Mouse (Mus musculus): ENCODE measurements around the gene Plxdc1. TPM values are rescaled to one million over a fixed set of nuclear protein-coding genes. Genes with fewer than 3 reads are reported as not detected.
A peak's percentile ranks its signal among the peaks of the same experiment; 100 is the strongest.

Gene Plxdc1
- polyA plus RNA-seq, 1 experiment from 2014 or later, result 0.53 TPM

DNA sequence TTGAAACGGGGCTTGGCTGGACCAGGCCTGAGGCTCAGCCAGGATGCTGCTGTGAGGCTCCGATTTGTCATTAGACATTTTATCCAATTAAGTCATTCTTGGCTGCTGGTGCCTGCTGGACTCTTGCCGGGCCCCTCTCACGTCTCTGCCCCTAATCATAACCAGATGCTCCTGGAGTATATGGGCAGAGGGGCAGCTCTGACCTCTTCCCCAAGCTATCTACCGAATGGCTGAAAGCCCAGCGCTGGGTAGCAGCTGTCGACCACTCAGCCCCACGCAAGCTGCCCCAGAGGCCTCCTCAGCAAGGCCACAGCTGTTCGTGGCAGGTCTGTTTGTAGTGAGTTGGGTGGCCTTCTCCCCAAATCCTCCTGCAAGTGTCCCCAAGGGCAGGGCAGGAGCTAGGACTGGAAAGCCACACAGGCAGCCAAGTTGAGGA, 5.7 kb downstream of the Plxdc1 start:
- no peak overlapping the region for H3K9ac ChIP-seq
- DNase-seq, result peak; percentile 66
- no peaks in the 10 kb centered on the region for H3K9me3 ChIP-seq (ENCODE audit: low read depth, low read length)
- WGBS, result 36% methylated on average over 9 of the region's 9 CpGs
- no peak overlapping the region for H3K4me2 ChIP-seq
- peaks cover 8% of the 10 kb centered on the region for H3K27me3 ChIP-seq (ENCODE audit: insufficient read depth, low read length)
- peak overlapping the region; percentile 33; the same call in 1 of the 2 replicates for H3K27ac ChIP-seq (ENCODE audit: low read depth)
- no peaks in the 10 kb centered on the region for H3K4me1 ChIP-seq (ENCODE audit: insufficient read depth)
- H3K4me3 ChIP-seq (ENCODE audit: low read depth, low read length), result no peak overlapping the region
- H3K36me3 ChIP-seq (ENCODE audit: insufficient read depth), result no peaks in the 10 kb centered on the region
- TF ChIP-seq CTCF (IDR thresholded peaks at IDR 0.05; ENCODE audit: low read depth), result no peak
- peak; percentile 81; the same call in 1 of the 2 replicates for ATAC-seq (ENCODE audit: insufficient read depth)

GRCm38 (mm10) chr11:97979824-97980495, 6.3 kb downstream of the Plxdc1 start:
- ATAC-seq (ENCODE audit: insufficient read depth), result no peak
- no peak for DNase-seq
- no peak overlapping the region for H3K9ac ChIP-seq
- H3K9me3 ChIP-seq (ENCODE audit: low read depth, low read length), result no peaks in the 10 kb centered on the region
- H3K4me2 ChIP-seq, result no peak overlapping the region
- H3K27ac ChIP-seq (ENCODE audit: low read depth), result 0 out of 2 replicates have a peak overlapping the region, but pooled peaks have one; percentile 19
- no peaks in the 10 kb centered on the region for H3K36me3 ChIP-seq (ENCODE audit: insufficient read depth)
- H3K4me1 ChIP-seq (ENCODE audit: insufficient read depth), result no peaks in the 10 kb centered on the region
- no peak for TF ChIP-seq CTCF (IDR thresholded peaks at IDR 0.05; ENCODE audit: low read depth)
- H3K27me3 ChIP-seq (ENCODE audit: insufficient read depth, low read length), result peaks cover 2% of the 10 kb centered on the region
- 60% methylated on average over 10 of the region's 10 CpGs for WGBS
- no peak overlapping the region for H3K4me3 ChIP-seq (ENCODE audit: low read depth, low read length)

- no peaks in the 10 kb centered on the region for H3K9me3 ChIP-seq (ENCODE audit: low read depth, low read length)
- H3K27me3 ChIP-seq (ENCODE audit: insufficient read depth, low read length), result no peaks in the 10 kb centered on the region
- no peak for DNase-seq
- no peak overlapping the region for H3K9ac ChIP-seq
- H3K4me2 ChIP-seq, result no peak overlapping the region
- no peak for ATAC-seq (ENCODE audit: insufficient read depth)
- H3K4me3 ChIP-seq (ENCODE audit: low read depth, low read length), result no peak overlapping the region
- no peak for TF ChIP-seq CTCF (IDR thresholded peaks at IDR 0.05; ENCODE audit: low read depth)
- H3K4me1 ChIP-seq (ENCODE audit: insufficient read depth), result no peaks in the 10 kb centered on the region
- H3K36me3 ChIP-seq (ENCODE audit: insufficient read depth), result no peaks in the 10 kb centered on the region
- WGBS, result 80% methylated on average over 13 of the region's 13 CpGs
- no peak overlapping the region for H3K27ac ChIP-seq (ENCODE audit: low read depth)
These were observed 7.9 kb downstream of the Plxdc1 start for GRCm38 (mm10) chr11:97978392-97978791.

DNA sequence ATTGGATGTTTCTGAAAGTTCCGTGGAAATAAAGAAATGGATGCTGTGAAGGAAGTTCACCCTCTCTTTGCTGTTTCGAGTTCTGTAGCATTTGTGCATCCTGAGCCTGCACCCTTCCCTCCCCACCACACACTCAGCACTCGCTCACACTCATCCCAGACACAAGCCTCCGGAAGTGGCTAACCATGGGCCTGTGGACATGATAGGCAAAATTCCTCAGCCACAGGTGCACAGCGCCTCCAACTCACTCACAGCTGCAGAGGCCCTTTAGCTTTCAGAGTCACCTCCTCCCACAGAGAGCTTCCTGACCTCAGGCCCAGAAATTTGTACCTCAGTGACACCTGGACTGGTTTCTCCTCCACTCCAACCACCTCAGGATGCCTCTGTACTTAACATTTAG, 8.4 kb downstream of the Plxdc1 start:
- Histone ChIP-seq H3K27ac (ENCODE audit: low read depth) (no peak overlapping the region), H3K4me1 (ENCODE audit: insufficient read depth) (no peaks in the 10 kb centered on the region), H3K9ac (no peak overlapping the region), H3K4me2 (no peak overlapping the region), H3K36me3 (ENCODE audit: insufficient read depth) (no peaks in the 10 kb centered on the region), H3K9me3 (ENCODE audit: low read depth, low read length) (no peaks in the 10 kb centered on the region), H3K27me3 (ENCODE audit: insufficient read depth, low read length) (no peaks in the 10 kb centered on the region), H3K4me3 (ENCODE audit: low read depth, low read length) (no peak overlapping the region)
- WGBS, result 66% methylated on average over 5 of the region's 5 CpGs
- no peak for ATAC-seq (ENCODE audit: insufficient read depth)
- no peak for DNase-seq
- TF ChIP-seq CTCF (IDR thresholded peaks at IDR 0.05; ENCODE audit: low read depth), result no peak

- Histone ChIP-seq H3K27ac (ENCODE audit: low read depth) (no peak overlapping the region), H3K4me3 (ENCODE audit: low read depth, low read length) (no peak overlapping the region), H3K36me3 (ENCODE audit: insufficient read depth) (no peaks in the 10 kb centered on the region), H3K27me3 (ENCODE audit: insufficient read depth, low read length) (no peaks in the 10 kb centered on the region), H3K9ac (no peak overlapping the region), H3K4me2 (no peak overlapping the region), H3K9me3 (ENCODE audit: low read depth, low read length) (no peaks in the 10 kb centered on the region), H3K4me1 (ENCODE audit: insufficient read depth) (no peaks in the 10 kb centered on the region)
- no peak for ATAC-seq (ENCODE audit: insufficient read depth)
- WGBS, result 79% methylated on average over 5 of the region's 5 CpGs
- TF ChIP-seq CTCF (IDR thresholded peaks at IDR 0.05; ENCODE audit: low read depth), result no peak
- no peak for DNase-seq
These were observed 11.5 kb downstream of the Plxdc1 start for GRCm38 (mm10) chr11:97974746-97975145.

DNA sequence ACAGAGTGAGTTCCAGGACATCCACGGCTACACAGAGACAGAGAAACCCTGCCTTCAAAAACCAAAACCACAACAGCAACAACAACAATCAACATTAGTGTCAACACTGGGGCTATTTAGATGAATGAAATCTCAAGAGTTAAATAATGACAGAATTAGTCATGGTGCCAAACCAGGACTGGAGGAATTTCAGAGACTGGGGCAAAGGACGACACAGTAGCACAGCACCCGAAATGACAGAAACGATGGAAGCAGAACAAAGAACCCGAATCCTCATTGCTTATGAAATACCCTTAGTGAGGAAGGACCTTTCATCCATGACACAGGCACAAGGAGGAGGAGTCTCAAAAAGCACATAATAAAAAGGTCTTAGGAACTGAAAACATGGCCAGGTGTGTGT, 12.1 kb downstream of the Plxdc1 start:
- Histone ChIP-seq H3K9ac (no peak overlapping the region), H3K27ac (ENCODE audit: low read depth) (no peak overlapping the region), H3K27me3 (ENCODE audit: insufficient read depth, low read length) (no peaks in the 10 kb centered on the region), H3K36me3 (ENCODE audit: insufficient read depth) (no peaks in the 10 kb centered on the region), H3K4me1 (ENCODE audit: insufficient read depth) (no peaks in the 10 kb centered on the region), H3K9me3 (ENCODE audit: low read depth, low read length) (no peaks in the 10 kb centered on the region), H3K4me3 (ENCODE audit: low read depth, low read length) (no peak overlapping the region), H3K4me2 (no peak overlapping the region)
- no peak for ATAC-seq (ENCODE audit: insufficient read depth)
- TF ChIP-seq CTCF (IDR thresholded peaks at IDR 0.05; ENCODE audit: low read depth), result no peak
- 91% methylated on average over 5 of the region's 5 CpGs for WGBS
- no peak for DNase-seq

DNA sequence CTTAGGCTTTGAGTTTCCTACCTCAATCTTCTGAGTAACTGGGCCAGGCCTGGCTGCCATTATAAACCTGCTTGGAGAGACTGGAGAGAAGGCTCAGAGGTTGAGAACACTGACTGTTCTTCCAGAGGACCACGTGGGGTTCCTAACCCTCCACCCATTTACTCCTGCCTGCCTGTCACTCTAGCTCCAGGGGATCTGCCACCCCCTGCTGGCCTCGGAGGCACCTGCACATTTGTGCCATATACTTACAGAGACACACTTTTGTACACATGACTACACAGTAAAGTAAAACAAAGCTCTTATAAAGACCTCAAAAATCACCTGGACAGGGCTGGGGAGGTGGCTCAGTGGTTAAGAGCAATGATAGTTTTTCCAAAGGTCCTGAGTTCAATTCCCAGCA, 13.8 kb downstream of the Plxdc1 start:
- Histone ChIP-seq H3K4me1 (ENCODE audit: insufficient read depth) (no peaks in the 10 kb centered on the region), H3K9me3 (ENCODE audit: low read depth, low read length) (no peaks in the 10 kb centered on the region), H3K27me3 (ENCODE audit: insufficient read depth, low read length) (no peaks in the 10 kb centered on the region), H3K4me2 (no peak overlapping the region), H3K9ac (no peak overlapping the region), H3K27ac (ENCODE audit: low read depth) (no peak overlapping the region), H3K4me3 (ENCODE audit: low read depth, low read length) (no peak overlapping the region), H3K36me3 (ENCODE audit: insufficient read depth) (no peaks in the 10 kb centered on the region)
- ATAC-seq (ENCODE audit: insufficient read depth) (no peak), DNase-seq (no peak)
- WGBS, result 68% methylated on average over 2 of the region's 2 CpGs
- peak; percentile 28 for TF ChIP-seq CTCF (IDR thresholded peaks at IDR 0.05; ENCODE audit: low read depth)
